In the genomic region with DNA sequence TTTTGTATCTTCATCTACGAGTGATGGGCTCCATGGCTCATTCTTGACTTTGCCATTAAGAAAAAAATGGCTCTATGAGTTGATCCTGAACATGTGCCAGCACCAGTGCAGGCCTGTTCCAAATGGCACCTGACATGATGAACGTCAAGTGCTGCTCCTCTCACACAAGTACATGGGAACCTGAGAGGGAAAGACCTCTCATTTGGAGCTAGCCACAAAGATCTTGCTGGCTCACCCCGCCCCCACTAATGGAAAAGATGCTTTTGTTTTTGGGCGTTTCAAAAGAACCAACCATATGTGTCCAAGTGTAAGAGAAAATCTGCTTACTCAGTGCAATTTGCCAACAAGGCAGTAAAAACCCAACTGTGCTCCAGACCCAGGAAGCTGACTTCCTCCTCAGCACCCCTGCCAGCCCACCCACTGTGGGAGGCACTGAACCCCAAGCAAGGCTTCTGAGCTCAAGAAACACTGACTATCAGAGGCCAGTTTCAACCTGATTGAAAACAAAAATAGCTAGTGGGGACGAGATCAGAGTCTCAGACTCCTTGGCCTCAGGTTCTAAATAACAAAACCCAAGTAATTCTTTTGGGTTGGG, we compare ENCODE assay signal across 17 mouse cellular contexts. TPM values are rescaled to one million over a fixed set of nuclear protein-coding genes. Genes with fewer than 3 reads are reported as not detected.
A peak's percentile ranks its signal among the peaks of the same experiment; 100 is the strongest.
DNase-seq lines count a peak whose midpoint lies in the region; ATAC-seq lines count a peak whose summit lies in the region.
"Had no signal": no experiment of that assay in that cellular context is flagged by ENCODE, and none has a peak within 500 bp of the region (broad histone marks: within the 10 kb centered on the region; RNA-seq: fewer than 3 reads in every experiment).

No protein-coding gene starts in this region.

- no peak overlapping the region for H3K4me2 ChIP-seq in forebrain, embryonic 13.5 days
- no peak overlapping the region for H3K4me2 ChIP-seq in forebrain, embryonic 12.5 days
- H3K4me2 ChIP-seq in limb, embryonic 15.5 days, result no peak overlapping the region
- H3K4me2 ChIP-seq: kidney, embryonic 15.5 days had no signal

- no peaks in the 10 kb centered on the region; the same call in 1 of the 2 replicates for H3K9me3 ChIP-seq in forebrain, embryonic 13.5 days (replicated peaks)
- no peaks in the 10 kb centered on the region for H3K9me3 ChIP-seq in forebrain, embryonic 12.5 days
- H3K9me3 ChIP-seq in limb, embryonic 15.5 days, result no peaks in the 10 kb centered on the region
- H3K9me3 ChIP-seq in limb, embryonic 10.5 days (replicated peaks), result no peaks in the 10 kb centered on the region
- H3K9me3 ChIP-seq: heart, embryonic 10.5 days; kidney, embryonic 15.5 days had no signal

- H3K9ac ChIP-seq in forebrain, embryonic 13.5 days, result no peak overlapping the region
- H3K9ac ChIP-seq in forebrain, embryonic 12.5 days, result no peak overlapping the region
- H3K9ac ChIP-seq in limb, embryonic 15.5 days, result no peak overlapping the region
- H3K9ac ChIP-seq: kidney, embryonic 15.5 days had no signal

- ATAC-seq in forebrain, embryonic 13.5 days, result no peak
- no peak for ATAC-seq in forebrain, embryonic 12.5 days (ENCODE audit: low FRiP score)
- no peak for ATAC-seq in limb, embryonic 15.5 days (ENCODE audit: insufficient number of reproducible peaks, low FRiP score, low TSS enrichment, low read depth)
- peak; percentile 23; the same call in 1 of the 2 replicates for ATAC-seq in megakaryocyte, adult 5-6 weeks (ENCODE audit: poor library complexity, severe bottlenecking)

- 0 out of 2 replicates have a peak, but pooled peaks cover 4% of the 10 kb centered on the region for H3K36me3 ChIP-seq in forebrain, embryonic 13.5 days (ENCODE audit: poor library complexity, severe bottlenecking)
- H3K36me3 ChIP-seq in forebrain, embryonic 12.5 days (replicated peaks), result peaks cover 5% of the 10 kb centered on the region
- no peaks in the 10 kb centered on the region for H3K36me3 ChIP-seq in limb, embryonic 15.5 days
- peaks cover 9% of the 10 kb centered on the region; the same call in 1 of the 2 replicates for H3K36me3 ChIP-seq in limb, embryonic 10.5 days

- H3K27ac ChIP-seq in forebrain, embryonic 13.5 days, result peak overlapping the region; percentile 5
- H3K27ac ChIP-seq in forebrain, embryonic 12.5 days, result no peak overlapping the region
- H3K27ac ChIP-seq in limb, embryonic 15.5 days, result peak overlapping the region; percentile 61
- no peak overlapping the region for H3K27ac ChIP-seq in limb, embryonic 10.5 days
- H3K27ac ChIP-seq: heart, embryonic 10.5 days; kidney, embryonic 15.5 days; stomach, postnatal 0 days had no signal

- peaks cover 37% of the 10 kb centered on the region for H3K4me1 ChIP-seq in forebrain, embryonic 13.5 days
- H3K4me1 ChIP-seq in forebrain, embryonic 12.5 days, result peaks cover 47% of the 10 kb centered on the region
- peaks cover 44% of the 10 kb centered on the region for H3K4me1 ChIP-seq in limb, embryonic 15.5 days
- peaks cover 34% of the 10 kb centered on the region for H3K4me1 ChIP-seq in limb, embryonic 10.5 days

- no peaks in the 10 kb centered on the region for H3K27me3 ChIP-seq in forebrain, embryonic 13.5 days
- H3K27me3 ChIP-seq in forebrain, embryonic 12.5 days, result no peaks in the 10 kb centered on the region
- H3K27me3 ChIP-seq in limb, embryonic 15.5 days, result no peaks in the 10 kb centered on the region
- H3K27me3 ChIP-seq in limb, embryonic 10.5 days (ENCODE audit: low read depth, poor library complexity, severe bottlenecking), result no peaks in the 10 kb centered on the region
- H3K27me3 ChIP-seq: kidney, embryonic 15.5 days had no signal

- 76% methylated on average over 5 of the region's 5 CpGs for WGBS in forebrain, embryonic 13.5 days
- 80% methylated on average over 5 of the region's 5 CpGs for WGBS in forebrain, embryonic 12.5 days
- 66% methylated on average over 5 of the region's 5 CpGs for WGBS in limb, embryonic 15.5 days
- WGBS in limb, embryonic 10.5 days, result 76% methylated on average over 5 of the region's 5 CpGs

- no peak for DNase-seq in limb, embryonic 10.5 days (ENCODE audit: low spot score)
- DNase-seq in thymus, postnatal 0 days (ENCODE audit: low spot score), result peak; percentile 42
- no peak for DNase-seq in thymus, postnatal 10 days (ENCODE audit: low spot score in 2 of 2)
- no peak for DNase-seq in ovary, postnatal 36 days (ENCODE audit: low spot score)
- DNase-seq: cerebellum, adult 11-12 months; gastrocnemius, postnatal 25 days; heart, postnatal 14 days; lung, postnatal 4 days; spleen, adult 18-20 months had no signal

- no peak overlapping the region for H3K4me3 ChIP-seq in forebrain, embryonic 13.5 days
- no peak overlapping the region for H3K4me3 ChIP-seq in forebrain, embryonic 12.5 days (replicated peaks)
- H3K4me3 ChIP-seq in limb, embryonic 15.5 days, result no peak overlapping the region
- H3K4me3 ChIP-seq in limb, embryonic 10.5 days, result no peak overlapping the region
- H3K4me3 ChIP-seq: erythroblast, embryonic 14.5 days; heart, embryonic 10.5 days; kidney, embryonic 15.5 days had no signal

RNA-seq across cellular contexts. Expression of a gene that starts 11.7 kb away (rescaled TPM):
- polyA plus RNA-seq in forebrain, embryonic 13.5 days (2015; fragmentation: Nextera tagmentation; extraction: Ambion mirVana), result 11.0 and 12.6 TPM in 2 replicates
- 11.8 and 23.9 TPM in 2 replicates for polyA plus RNA-seq in forebrain, embryonic 12.5 days (2016; fragmentation: Nextera tagmentation; extraction: Ambion mirVana)
- polyA plus RNA-seq in limb, embryonic 15.5 days (2015; fragmentation: Nextera tagmentation; extraction: Ambion mirVana), result 19.1 and 24.3 TPM in 2 replicates
- polyA plus RNA-seq in limb, embryonic 10.5 days (2016; fragmentation: Nextera tagmentation; extraction: Ambion mirVana), result 13.4 and 18.8 TPM in 2 replicates
- 13.1 and 16.3 TPM in 2 replicates for polyA plus RNA-seq in thymus, postnatal 0 days (2015; fragmentation: Nextera tagmentation; extraction: Ambion mirVana)
- total RNA-seq in megakaryocyte, adult 5-6 weeks (2015), result 21.0 and 24.6 TPM in 2 replicates
- total RNA-seq in megakaryocyte, adult 5-6 weeks (2017), result 15.9 and 20.3 TPM in 2 replicates

Comparison
In these comparisons a context has a peak if more than half of its experiments do, and no peak if none do; other contexts are left out.
1. H3K27ac ChIP-seq: peak in forebrain, embryonic 13.5 days (single experiment) and limb, embryonic 15.5 days (single experiment); none in forebrain, embryonic 12.5 days (single experiment) and limb, embryonic 10.5 days (single experiment).